Mouse (Mus musculus) activated CD4-positive, CD25-positive, alpha-beta regulatory T cell (primary cell): ENCODE data around the gene Upk3a. TPM values are rescaled to one million over a fixed set of nuclear protein-coding genes. Genes with fewer than 3 reads are reported as not detected.

ENCODE experiments used
- polyA plus RNA-seq, 2 experiments: library from polyadenylated mRNA; unstranded; fragments of 100-300 nt; shearing (Covaris generic); gene quantifications; one replicate each; pipeline ENCODE4 v1.2.1; 2017

The Upk3a gene
- not detected for polyA plus RNA-seq

DNA sequence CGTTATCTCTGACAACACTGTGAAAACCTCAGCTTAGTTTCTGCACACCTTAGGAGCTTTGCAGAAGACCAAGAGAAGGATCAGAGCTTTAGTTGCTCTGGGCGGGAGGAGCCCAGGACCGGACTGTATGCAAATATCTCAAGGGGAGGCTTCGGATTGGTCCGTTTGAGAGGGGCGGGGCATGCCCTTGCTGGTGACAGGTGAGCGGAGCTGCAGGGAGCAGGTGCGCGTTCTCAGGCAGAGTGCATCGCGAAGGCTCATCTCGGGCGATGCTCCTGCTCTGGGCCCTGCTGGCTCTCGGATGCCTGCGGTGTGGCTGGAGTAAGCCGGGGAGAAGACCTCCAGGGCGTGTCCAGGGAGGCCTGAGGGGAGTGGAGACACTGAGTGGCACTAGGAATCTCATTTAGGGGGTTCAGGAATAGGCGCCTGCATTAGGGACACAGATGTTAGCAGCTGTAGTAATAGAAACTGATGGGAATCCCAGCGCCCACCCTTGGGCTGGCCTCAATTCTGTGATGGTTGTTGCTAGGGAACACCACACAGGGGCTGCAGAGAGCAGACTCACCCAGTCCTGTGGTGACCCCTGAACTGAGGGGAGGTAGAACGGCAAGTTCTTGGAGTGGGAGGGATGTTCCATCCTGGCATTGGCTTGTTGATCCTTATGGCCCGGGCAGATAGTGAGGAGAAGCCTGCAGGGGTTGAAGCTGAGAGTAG is at the start of gene Upk3a:
Upk3a (plus strand) TSS at position 191 of the 714 bp plus-strand sequence.

DNA sequence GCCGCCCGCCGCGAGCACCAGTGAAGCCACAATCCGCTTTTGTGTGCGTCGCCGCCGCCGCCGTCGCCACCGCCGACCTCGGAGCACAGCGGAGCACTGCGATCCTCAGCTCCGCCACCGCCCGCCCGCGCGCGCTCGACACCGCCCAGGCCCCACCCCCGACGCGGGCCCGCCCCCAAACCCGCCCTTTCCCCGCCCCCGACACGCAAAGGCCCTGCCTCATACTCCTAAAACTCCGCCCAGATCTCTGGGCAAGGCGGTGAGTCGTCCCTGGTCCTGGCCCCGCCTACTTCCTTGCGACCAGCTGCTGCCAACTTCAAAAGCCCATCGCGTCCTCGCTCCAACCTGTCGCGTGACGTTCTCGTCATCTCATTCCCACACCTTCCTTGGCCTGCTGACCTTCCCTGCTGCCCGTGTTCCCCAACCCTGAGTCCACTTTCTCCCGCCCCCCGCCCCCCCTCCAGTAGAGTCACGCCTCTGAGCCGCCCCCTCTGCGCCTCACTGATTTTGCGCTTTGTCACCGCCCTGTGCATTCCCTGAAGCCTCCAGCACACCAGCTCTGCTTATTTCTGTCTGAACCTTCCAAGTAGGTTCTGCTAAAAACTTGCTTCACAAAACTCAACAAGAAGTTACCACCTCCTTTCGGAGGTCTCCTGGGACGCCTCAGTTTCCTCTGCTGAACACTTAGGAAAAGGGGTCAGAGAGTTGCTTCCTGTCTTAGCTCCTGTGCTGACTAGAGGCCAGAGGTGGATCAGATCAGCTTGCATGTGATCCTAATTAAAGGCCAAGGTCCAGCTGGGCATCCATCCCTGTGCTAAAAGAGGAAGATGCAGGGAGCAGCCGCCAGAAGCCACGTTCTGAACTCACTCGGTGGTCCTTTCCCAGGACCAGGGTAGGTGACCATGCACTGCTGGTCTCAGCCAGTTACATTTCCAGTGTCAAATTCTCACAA is 28.8 kb upstream of the Upk3a start, which contains the start of gene 5031439G07Rik:
5031439G07Rik (minus strand) TSS at position 678 of the 952 bp plus-strand sequence.

DNA sequence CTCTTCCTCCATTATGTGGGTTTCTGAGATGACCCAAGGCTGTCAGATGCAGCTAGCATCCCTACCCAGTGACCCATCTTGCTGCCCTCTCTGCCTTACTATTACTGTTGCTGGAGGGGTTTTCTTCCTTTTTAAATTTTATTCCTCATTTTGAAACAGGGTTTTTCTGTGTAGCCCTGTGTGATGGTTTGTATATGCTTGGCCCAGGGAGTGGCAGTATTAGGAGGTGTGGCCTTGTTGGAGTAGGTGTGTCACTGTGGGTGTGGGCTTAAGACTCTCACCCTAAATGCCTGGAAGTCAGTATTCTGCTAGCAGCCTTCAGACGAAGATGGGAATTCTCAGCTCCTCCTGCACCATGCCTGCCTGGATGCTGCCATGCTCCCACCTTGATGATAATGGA is 11.7 kb downstream of the Upk3a start, which contains the start of gene Fam118a:
Fam118a (plus strand) TSS at position 301 of the 400 bp plus-strand sequence.

Other genes with a start within 250 kb of the Upk3a start
- 1 to 10 TPM in 1 of 2 experiments, under 1 TPM in 1; 0.16 to 2.5 TPM for gene Phf21b, start 161.1 kb upstream of the Upk3a start, polyA plus RNA-seq
- gene Gm29666, start 97.1 kb upstream of the Upk3a start, polyA plus RNA-seq = under 1 TPM; 0.21 to 0.23 TPM
- 10 to 100 TPM; 45.3 to 58.9 TPM for gene Nup50, start 93.7 kb upstream of the Upk3a start, polyA plus RNA-seq
- gene 5031439G07Rik, start 28.6 kb upstream of the Upk3a start, polyA plus RNA-seq = 10 to 100 TPM in 1 of 2 experiments, 1 to 10 TPM in 1; 7.6 to 13.1 TPM
- 10 to 100 TPM; 28.6 to 39.2 TPM for gene Fam118a, start 11.8 kb downstream of the Upk3a start, polyA plus RNA-seq
- under 1 TPM in 1 of 2 experiments, not detected in 1; 0.14 TPM for gene Smc1b, start 114.8 kb downstream of the Upk3a start, polyA plus RNA-seq
- not detected for gene Ribc2, start 114.9 kb downstream of the Upk3a start, polyA plus RNA-seq
- 1 to 10 TPM; 1.8 to 4.9 TPM for gene Fbln1, start 188.8 kb downstream of the Upk3a start, polyA plus RNA-seq